Mouse (Mus musculus) cerebellum, adult 9-11 months (tissue): ENCODE results near the gene Trmt2b.
"Not testable (repeated sequence)": the region's sequence is repeated elsewhere in the genome, so short reads cannot be mapped to it uniquely, and the experiment has no call there.

Experiments used
- DNase-seq: peaks from one replicate; pipeline ENCODE4 v3.0.0; 2022

The Trmt2b gene

DNA sequence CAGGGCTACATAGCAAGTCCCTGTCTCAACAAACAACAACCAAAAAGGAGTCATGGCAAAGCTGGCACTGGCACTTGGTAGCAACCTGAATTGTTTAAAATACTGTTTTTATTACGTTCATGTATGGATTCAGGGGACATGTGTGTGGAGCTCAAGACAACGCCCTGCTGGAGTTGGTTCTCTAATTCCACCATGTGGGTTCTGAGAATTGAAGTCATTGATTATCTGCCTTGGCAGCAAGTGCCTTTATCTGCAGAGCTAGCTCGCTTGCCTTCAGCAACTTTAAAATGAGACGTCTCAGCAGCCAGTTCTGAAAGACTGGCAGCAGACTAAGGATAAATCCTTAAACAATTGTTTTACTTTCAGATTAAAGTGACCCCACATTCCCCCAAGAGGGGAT, 58.6 kb downstream of the Trmt2b start:
- DNase-seq: no peak

DNA sequence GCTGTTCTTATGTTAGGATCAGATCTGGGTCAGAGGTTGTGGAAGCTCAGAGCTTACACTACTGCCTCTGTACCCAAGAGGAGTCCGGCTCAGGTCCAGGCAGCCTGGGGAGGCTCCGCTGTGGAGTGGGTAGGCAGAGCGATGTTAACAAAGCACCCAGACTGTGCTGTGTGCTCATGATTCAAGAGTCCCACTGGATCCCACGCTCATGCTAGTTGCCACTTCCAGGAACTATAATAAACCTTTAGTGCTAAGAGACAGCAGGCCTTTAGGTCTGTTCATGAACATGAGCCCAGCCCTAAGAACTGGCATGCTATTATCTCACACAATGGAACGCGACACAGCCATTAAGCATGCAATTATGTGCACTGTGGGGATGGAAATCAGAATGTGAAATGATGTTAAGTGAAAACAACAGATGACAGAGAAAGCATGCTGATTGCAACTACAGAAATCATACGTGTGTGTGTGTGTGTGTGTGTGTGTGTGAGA, 65.6 kb downstream of the Trmt2b start:
- no peak for DNase-seq

- no peak for DNase-seq
Measured at GRCm38 (mm10) chrX:134208491-134208890, 68.3 kb downstream of the Trmt2b start.

GRCm38 (mm10) chrX:134187201-134187600, 89.6 kb downstream of the Trmt2b start, which contains the start of gene Arl13a:
Gene Arl13a, plus strand, starts transcription at chrX:134187501.
- DNase-seq: not testable (repeated sequence)

DNA sequence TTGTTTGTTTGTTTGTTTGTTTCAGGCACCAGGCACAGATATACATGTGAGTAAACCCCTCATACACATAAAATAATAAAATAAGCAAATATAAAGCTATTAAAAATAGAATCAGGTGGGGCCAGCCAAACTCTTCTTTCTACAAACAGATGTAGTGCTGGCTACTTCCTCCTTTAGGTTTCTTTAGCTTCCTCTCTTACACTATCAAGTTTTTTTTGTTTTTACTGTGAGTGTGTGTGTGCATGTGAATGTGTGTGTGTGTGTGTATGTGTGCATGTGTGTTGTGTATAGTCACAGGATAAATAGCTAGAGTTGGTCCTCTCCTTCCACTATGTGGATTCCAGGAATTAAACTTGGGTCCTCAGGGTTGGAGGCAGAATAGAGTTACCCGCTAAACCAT, 102.1 kb downstream of the Trmt2b start:
- DNase-seq: no peak
